Comparison of ENCODE assay signal across 8 mouse cellular contexts in the genomic region with DNA sequence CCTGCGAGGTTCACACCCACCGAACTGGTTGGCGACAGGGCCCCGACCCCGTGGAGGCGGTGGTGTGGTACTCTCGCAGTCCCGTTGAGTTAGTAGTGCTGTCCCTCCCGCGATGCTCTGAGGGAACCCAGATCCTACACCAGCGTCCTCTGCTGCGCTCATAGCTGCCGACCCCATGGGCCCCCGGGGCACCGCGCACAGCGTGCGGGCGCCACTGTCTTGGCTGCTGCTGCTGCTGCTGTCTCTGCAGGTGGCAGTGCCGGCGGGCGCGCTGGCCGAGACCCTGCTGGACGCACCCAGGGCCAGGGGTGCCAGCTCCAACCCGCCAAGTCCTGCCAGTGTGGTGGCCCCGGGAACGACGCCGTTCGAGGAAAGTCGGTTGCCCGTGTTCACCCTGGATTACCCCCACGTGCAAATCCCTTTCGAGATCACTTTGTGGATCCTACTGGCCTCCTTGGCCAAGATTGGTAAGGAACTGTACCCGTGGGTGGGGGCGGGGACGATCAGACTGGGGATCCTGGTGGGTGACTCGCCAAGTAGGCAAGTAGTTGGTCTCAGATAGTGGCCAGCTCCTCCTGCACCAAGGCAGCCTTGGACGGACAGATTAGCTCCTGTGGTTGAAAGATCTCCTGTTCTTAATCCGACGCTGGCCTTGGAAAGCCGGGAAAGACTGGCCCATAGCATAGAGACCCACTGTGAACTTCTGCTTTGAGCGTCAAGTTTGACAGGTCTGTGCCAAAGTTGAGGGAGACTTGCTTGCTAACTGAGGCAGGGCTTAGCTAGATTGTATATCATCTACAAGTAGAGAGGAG. TPM values are rescaled to one million over a fixed set of nuclear protein-coding genes. Genes with fewer than 3 reads are reported as not detected.
DNase-seq lines count a peak whose midpoint lies in the region; ATAC-seq and TF ChIP-seq lines count a peak whose summit lies in the region.

No protein-coding gene starts in this region.

- no peak overlapping the region for H3K27ac ChIP-seq in liver, adult 2 months (replicated peaks; ENCODE audit: insufficient read depth, low read depth, low read length)
- no peak overlapping the region for H3K27ac ChIP-seq in midbrain, postnatal 0 days (ENCODE audit: low read depth, low read length)

- no peak overlapping the region for H3K9ac ChIP-seq in liver, adult 2 months (ENCODE audit: low read depth, low read length)
- H3K9ac ChIP-seq in midbrain, postnatal 0 days (replicated peaks; ENCODE audit: low read length, poor library complexity, severe bottlenecking) = peak overlapping the region; percentile 63

- H3K4me3 ChIP-seq in liver, adult 2 months (ENCODE audit: insufficient read depth, low read depth, low read length) = peak overlapping the region; percentile 34; the same call in 1 of the 2 replicates
- peak overlapping the region; percentile 50 for H3K4me3 ChIP-seq in midbrain, postnatal 0 days (ENCODE audit: low read depth, low read length)

- peaks cover 15% of the 10 kb centered on the region for H3K27me3 ChIP-seq in liver, adult 2 months (ENCODE audit: control insufficient read depth, insufficient read depth, low read length)
- H3K27me3 ChIP-seq in midbrain, postnatal 0 days (ENCODE audit: insufficient read depth, low read length) = peaks cover 38% of the 10 kb centered on the region

- no peaks in the 10 kb centered on the region for H3K79me2 ChIP-seq in liver, adult 2 months (ENCODE audit: control insufficient read depth, insufficient read depth, low read length)

- no peak for TF ChIP-seq POLR2A in liver, adult 2 months (IDR thresholded peaks at IDR 0.05; ENCODE audit: extremely low read depth, insufficient read depth, low read length)
- TF ChIP-seq POLR2A in brain, embryonic 14.5 days (IDR thresholded peaks at IDR 0.05; ENCODE audit: borderline replicate concordance, extremely low read depth, insufficient read depth, insufficient read length, poor library complexity, severe bottlenecking) = no peak

- H3K4me1 ChIP-seq in liver, adult 2 months (ENCODE audit: control insufficient read depth, insufficient read depth, low read length) = no peaks in the 10 kb centered on the region; the same call in 1 of the 2 replicates
- peaks cover 4% of the 10 kb centered on the region; the same call in 1 of the 2 replicates for H3K4me1 ChIP-seq in midbrain, postnatal 0 days (ENCODE audit: insufficient read depth, low read length)

- TF ChIP-seq CTCF in liver, adult 2 months (IDR thresholded peaks at IDR 0.05; ENCODE audit: low read depth, low read length) = no peak
- TF ChIP-seq CTCF in brain, embryonic 14.5 days (IDR thresholded peaks at IDR 0.05; ENCODE audit: borderline replicate concordance, extremely low read depth, insufficient read depth, insufficient read length) = no peak
- no peak for TF ChIP-seq CTCF in midbrain, postnatal 0 days (IDR thresholded peaks at IDR 0.05)

- no peak for DNase-seq in liver, adult 2 months (ENCODE audit: extremely low read depth, low read depth, low spot score)
- no peak for DNase-seq in liver
- DNase-seq in brain, embryonic 14.5 days (ENCODE audit: low read depth) = peak; percentile 32
- DNase-seq in gastrocnemius, postnatal 10 days = peak; percentile 40
- peak; percentile 39 for DNase-seq in kidney, postnatal 10 days
- DNase-seq in midbrain, postnatal 0 days (ENCODE audit: low spot score) = no peak
- DNase-seq in layer of hippocampus, adult 11-12 months (ENCODE audit: low spot score) = no peak
- DNase-seq in cerebellum, adult 18-20 months = no peak

- H3K9me3 ChIP-seq in midbrain, postnatal 0 days (ENCODE audit: low read length) = no peaks in the 10 kb centered on the region

- H3K4me2 ChIP-seq in midbrain, postnatal 0 days (ENCODE audit: low read depth, low read length, poor library complexity, severe bottlenecking) = peak overlapping the region; percentile 98

- 4% methylated on average over 44 of the region's 44 CpGs for WGBS in liver, adult 2 months
- WGBS in midbrain, postnatal 0 days = 3% methylated on average over 43 of the region's 44 CpGs

- no peaks in the 10 kb centered on the region for H3K36me3 ChIP-seq in liver, adult 2 months (ENCODE audit: control insufficient read depth, insufficient read depth, low read length)
- H3K36me3 ChIP-seq in midbrain, postnatal 0 days (ENCODE audit: insufficient read depth, low read length) = no peaks in the 10 kb centered on the region

- ATAC-seq in midbrain, postnatal 0 days (ENCODE audit: low FRiP score) = peak; percentile 47

RNA-seq across cellular contexts. Expression of a gene that starts 1.5 kb away (rescaled TPM):
- 0.18 TPM in 1 of 2 replicates, not detected in the other for total RNA-seq in liver, adult 2 months (2014; rRNA removed)
- polyA plus RNA-seq in liver, adult 2 months (2012; rRNA removed) = 0.01 and 0.10 TPM in 2 replicates
- polyA plus RNA-seq in brain, embryonic 14.5 days (2012; rRNA removed) = 0.26 and 0.38 TPM in 2 replicates
- total RNA-seq in gastrocnemius, postnatal 10 days (2021) = 10 to 100 TPM; 20.7 to 20.9 TPM
- total RNA-seq in midbrain, postnatal 0 days (2014; rRNA removed) = 0.99 and 2.8 TPM in 2 replicates
- 0.88 and 1.0 TPM in 2 replicates for polyA plus RNA-seq in midbrain, postnatal 0 days (2015; fragmentation: Nextera tagmentation; extraction: Ambion mirVana)

Comparison
In these comparisons a context has a peak if more than half of its experiments do, and no peak if none do; other contexts are left out.
1. DNase-seq: peak in brain, embryonic 14.5 days (single experiment), gastrocnemius, postnatal 10 days (single experiment) and kidney, postnatal 10 days (single experiment); none in liver, adult 2 months (single experiment), liver (single experiment), midbrain, postnatal 0 days (single experiment), layer of hippocampus, adult 11-12 months (single experiment) and cerebellum, adult 18-20 months (0 of 2).